Mouse (Mus musculus): Measurements from ENCODE around the gene Ap2s1.

DNA sequence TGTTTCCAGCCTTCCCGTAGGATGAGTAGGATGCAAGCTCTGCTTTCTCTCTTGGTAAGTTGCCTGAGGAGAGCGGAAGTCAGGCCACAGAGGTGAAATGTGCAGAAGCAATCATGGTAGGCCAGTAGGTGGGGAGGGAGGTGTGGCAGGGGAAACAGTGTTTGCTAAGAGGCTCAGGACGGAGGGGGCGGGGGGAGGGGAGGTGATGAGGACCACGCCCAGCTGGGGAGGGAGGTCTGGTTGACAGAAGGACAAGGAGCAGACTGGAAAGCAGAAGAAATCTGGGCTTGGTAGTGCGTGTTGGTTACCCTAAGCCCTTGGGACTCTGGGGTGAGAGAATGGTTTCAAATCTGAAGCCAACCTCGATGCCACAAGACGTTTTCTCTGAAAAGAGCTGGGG lies 22.1 kb downstream of the Ap2s1 start:
- TF ChIP-seq CTCF (IDR thresholded peaks at IDR 0.05; ENCODE audit: extremely low read depth, insufficient read depth, low read length) (no peak), POLR2A (IDR thresholded peaks at IDR 0.05; ENCODE audit: extremely low read depth, insufficient read depth, low read length) (no peak)

Data from cortical plate, adult 2 months (tissue).